Comparison of ENCODE assay signal across 15 mouse cellular contexts in the genomic region with DNA sequence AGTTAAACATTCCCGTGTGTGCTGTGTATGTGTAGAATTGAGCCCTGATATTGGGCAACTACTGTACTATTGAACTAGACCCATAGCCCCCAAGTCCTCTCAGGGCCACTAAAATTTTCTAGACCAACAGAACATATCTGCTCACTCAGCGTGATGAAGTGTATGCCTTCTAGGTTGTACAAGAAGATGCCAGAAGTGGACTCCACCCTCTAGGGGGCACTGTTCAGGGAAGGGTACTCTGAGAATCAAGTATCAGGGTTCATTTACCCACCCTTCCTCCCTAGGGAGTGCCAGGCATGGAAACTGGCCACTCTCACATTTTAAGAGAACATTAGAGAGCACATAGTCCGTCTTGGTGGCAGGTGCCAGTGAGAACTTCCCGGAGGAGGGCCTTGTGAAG.
DNase-seq lines count a peak whose midpoint lies in the region; ATAC-seq and TF ChIP-seq lines count a peak whose summit lies in the region.
"Had no signal": no experiment of that assay in that cellular context is flagged by ENCODE, and none has a peak within 500 bp of the region (broad histone marks: within the 10 kb centered on the region; RNA-seq: fewer than 3 reads in every experiment).

No protein-coding gene starts in this region.

- H3K4me1 ChIP-seq in liver, postnatal 0 days (ENCODE audit: insufficient read depth) = 0 out of 2 replicates have a peak, but pooled peaks cover 3% of the 10 kb centered on the region
- H3K4me1 ChIP-seq in liver, embryonic 11.5 days (replicated peaks; ENCODE audit: control insufficient read depth, insufficient read depth, low read length) = no peaks in the 10 kb centered on the region
- H3K4me1 ChIP-seq in hindbrain, postnatal 0 days (ENCODE audit: insufficient read depth, low read length) = no peaks in the 10 kb centered on the region
- H3K4me1 ChIP-seq: liver, embryonic 15.5 days; megakaryocyte, embryonic 14.5 days had no signal

- peak; percentile 39 for TF ChIP-seq CTCF in liver, postnatal 0 days (IDR thresholded peaks at IDR 0.05; ENCODE audit: low read depth)
- TF ChIP-seq CTCF in hindbrain, postnatal 0 days (IDR thresholded peaks at IDR 0.05; ENCODE audit: low read depth) = no peak; the same call in 1 of the 2 replicates

- ATAC-seq in liver, postnatal 0 days = no peak
- ATAC-seq in liver, embryonic 11.5 days (replicated peaks; ENCODE audit: low FRiP score) = no peak
- ATAC-seq in megakaryocyte-erythroid progenitor cell, adult 5-6 weeks (replicated peaks; ENCODE audit: low FRiP score, low TSS enrichment, poor library complexity, severe bottlenecking) = 0 out of 2 replicates have a peak, but pooled peaks have one; percentile 34
- no peak for ATAC-seq in hindbrain, postnatal 0 days

- H3K9me3 ChIP-seq in liver, postnatal 0 days (ENCODE audit: low read length) = no peaks in the 10 kb centered on the region
- no peaks in the 10 kb centered on the region for H3K9me3 ChIP-seq in liver, embryonic 11.5 days (ENCODE audit: control insufficient read depth, low read length)
- no peaks in the 10 kb centered on the region for H3K9me3 ChIP-seq in hindbrain, postnatal 0 days (ENCODE audit: low read length)
- H3K9me3 ChIP-seq: liver, embryonic 15.5 days; megakaryocyte, embryonic 14.5 days had no signal

- peak; percentile 14 for DNase-seq in adrenal gland, postnatal 14 days
- no peak for DNase-seq in adrenal gland, postnatal 25 days
- DNase-seq in liver, postnatal 0 days = no peak
- DNase-seq in liver, embryonic 11.5 days (ENCODE audit: low spot score) = no peak
- DNase-seq in ES-CJ7 (ENCODE audit: low read depth, low spot score) = peak; percentile 53
- DNase-seq in retina, embryonic 14.5 days (ENCODE audit: low spot score) = no peak
- DNase-seq in hindbrain, postnatal 0 days (ENCODE audit: low spot score) = no peak
- DNase-seq: adrenal gland, adult 2 months; cerebellum, postnatal 25 days; kidney, postnatal 10 days; left cerebral cortex, postnatal 4 days had no signal

- 73% methylated on average over 4 of the region's 4 CpGs for WGBS in liver, postnatal 0 days (ENCODE audit: insufficient replicate concordance)
- WGBS in liver, embryonic 11.5 days = 86% methylated on average over 4 of the region's 4 CpGs
- 96% methylated on average over 4 of the region's 4 CpGs for WGBS in hindbrain, postnatal 0 days

- no peak overlapping the region for H3K4me2 ChIP-seq in liver, postnatal 0 days (ENCODE audit: low read depth, low read length)
- H3K4me2 ChIP-seq in liver, embryonic 11.5 days = no peak overlapping the region
- H3K4me2 ChIP-seq in hindbrain, postnatal 0 days (ENCODE audit: low read depth, low read length) = no peak overlapping the region
- H3K4me2 ChIP-seq: liver, embryonic 15.5 days had no signal

- no peak overlapping the region for H3K9ac ChIP-seq in liver, postnatal 0 days (replicated peaks)
- no peak overlapping the region for H3K9ac ChIP-seq in liver, embryonic 11.5 days (ENCODE audit: low read depth, low read length)
- no peak overlapping the region for H3K9ac ChIP-seq in hindbrain, postnatal 0 days (replicated peaks; ENCODE audit: low read length)
- H3K9ac ChIP-seq: liver, embryonic 15.5 days had no signal

- TF ChIP-seq EP300 in liver, postnatal 0 days (IDR thresholded peaks at IDR 0.05; ENCODE audit: low read depth) = no peak

- no peak overlapping the region for H3K27ac ChIP-seq in liver, postnatal 0 days (ENCODE audit: low read depth)
- H3K27ac ChIP-seq in liver, embryonic 11.5 days (ENCODE audit: low read depth, low read length) = no peak overlapping the region
- no peak overlapping the region for H3K27ac ChIP-seq in hindbrain, postnatal 0 days
- H3K27ac ChIP-seq: liver, embryonic 15.5 days had no signal

- H3K36me3 ChIP-seq in liver, postnatal 0 days (replicated peaks; ENCODE audit: insufficient read depth, low read length) = peaks cover 7% of the 10 kb centered on the region
- no peaks in the 10 kb centered on the region for H3K36me3 ChIP-seq in liver, embryonic 11.5 days (ENCODE audit: control insufficient read depth, insufficient read depth, low read length)
- H3K36me3 ChIP-seq in hindbrain, postnatal 0 days (ENCODE audit: insufficient read depth, low read length) = no peaks in the 10 kb centered on the region
- H3K36me3 ChIP-seq: liver, embryonic 15.5 days had no signal

- H3K4me3 ChIP-seq in liver, postnatal 0 days (ENCODE audit: low read depth, low read length) = no peak overlapping the region
- H3K4me3 ChIP-seq in liver, embryonic 11.5 days (ENCODE audit: low read depth, low read length) = no peak overlapping the region
- H3K4me3 ChIP-seq in hindbrain, postnatal 0 days (ENCODE audit: low read length) = no peak overlapping the region
- H3K4me3 ChIP-seq: liver, embryonic 15.5 days; megakaryocyte, embryonic 14.5 days; myocyte had no signal

- no peaks in the 10 kb centered on the region for H3K27me3 ChIP-seq in liver, postnatal 0 days (ENCODE audit: insufficient read depth, low read length)
- no peaks in the 10 kb centered on the region for H3K27me3 ChIP-seq in liver, embryonic 11.5 days (replicated peaks; ENCODE audit: control insufficient read depth, insufficient read depth, low read length)
- no peaks in the 10 kb centered on the region for H3K27me3 ChIP-seq in hindbrain, postnatal 0 days (ENCODE audit: insufficient read depth, low read length)
- H3K27me3 ChIP-seq: liver, embryonic 15.5 days had no signal

Comparison
In these comparisons a context has a peak if more than half of its experiments do, and no peak if none do; other contexts are left out.
1. DNase-seq: peak in adrenal gland, postnatal 14 days (single experiment) and ES-CJ7 (single experiment); none in adrenal gland, postnatal 25 days (single experiment), liver, postnatal 0 days (single experiment), liver, embryonic 11.5 days (single experiment), retina, embryonic 14.5 days (single experiment) and hindbrain, postnatal 0 days (single experiment).